Mouse (Mus musculus): ENCODE measurements at regions not wholly inside any gene's neighbourhood (a gene's known extent, or its start where the extent isn't known, plus 50 kb on each side); places are given as distances from the start of the nearest gene placed in this dataset.
"Not testable (repeated sequence)": the region's sequence is repeated elsewhere in the genome, so short reads cannot be mapped to it uniquely, and the experiment has no call there.

DNA sequence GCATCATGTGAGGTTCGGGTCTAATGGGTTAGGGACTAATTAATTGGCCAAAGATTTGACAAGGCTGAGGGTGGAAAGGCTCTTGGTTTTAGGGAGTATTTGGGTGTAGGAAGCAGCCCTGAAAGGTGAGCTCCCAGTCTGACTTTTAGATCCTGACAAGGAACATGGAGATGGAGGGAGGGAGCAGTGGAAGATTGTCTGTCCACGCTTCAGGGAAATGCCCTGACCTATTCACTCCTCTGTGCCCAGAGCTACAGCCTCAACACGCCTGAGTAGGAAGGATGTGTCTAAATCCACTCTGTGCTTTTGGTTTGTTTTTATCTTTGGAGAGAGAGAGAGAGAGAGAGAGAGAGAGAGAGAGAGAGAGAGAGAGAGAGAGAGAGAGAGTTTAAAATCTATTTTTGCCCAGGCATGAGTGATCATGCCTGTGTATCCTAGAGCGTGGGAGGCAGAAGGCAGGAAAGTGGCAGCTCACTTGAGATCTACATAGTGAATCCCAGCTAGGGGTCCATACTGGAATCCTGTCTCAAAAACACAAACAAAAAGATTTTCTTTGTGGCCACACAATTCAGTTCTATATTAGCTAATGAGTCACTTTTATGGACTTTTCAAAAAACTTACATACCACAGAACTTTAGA is 511.5 kb upstream of the Tbl1xr1 start:
- Histone ChIP-seq H3K36me3 (no peaks in the 10 kb centered on the region), H3K4me2 (no peak overlapping the region), H3K4me3 (replicated peaks) (no peak overlapping the region), H3K9ac (replicated peaks) (no peak overlapping the region), H3K9me3 (replicated peaks) (no peaks in the 10 kb centered on the region), H3K4me1 (peaks cover 13% of the 10 kb centered on the region), H3K27ac (replicated peaks) (peak overlapping the region; percentile 67), H3K27me3 (replicated peaks) (no peaks in the 10 kb centered on the region)
- ATAC-seq (ENCODE audit: low FRiP score), result 0 out of 2 replicates have a peak, but pooled peaks have one; percentile 23
- 64% methylated on average over 4 of the region's 4 CpGs for WGBS

DNA sequence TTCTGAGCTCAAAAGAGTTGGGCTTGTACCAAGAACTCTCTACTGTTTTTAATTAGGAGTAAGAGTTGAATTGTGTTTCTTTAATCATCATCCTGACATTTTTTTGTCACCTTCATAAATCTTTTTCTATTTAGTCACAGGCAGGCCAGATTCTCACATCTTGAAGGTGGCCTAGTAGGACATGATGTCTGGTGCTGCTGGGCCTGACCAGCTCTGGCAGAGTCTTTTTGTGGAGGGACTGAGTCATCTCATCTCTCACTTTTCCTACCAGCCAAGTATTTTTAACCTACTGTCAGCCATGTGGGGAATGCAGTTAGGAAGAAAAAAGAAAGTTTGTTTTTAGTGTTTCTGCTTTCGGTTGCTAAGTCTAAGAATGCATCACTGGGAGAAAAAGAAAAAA is 506.7 kb upstream of the Tbl1xr1 start:
- Histone ChIP-seq H3K4me2 (no peak overlapping the region), H3K4me1 (peaks cover 2% of the 10 kb centered on the region), H3K9ac (replicated peaks) (no peak overlapping the region), H3K36me3 (no peaks in the 10 kb centered on the region), H3K4me3 (replicated peaks) (no peak overlapping the region), H3K9me3 (replicated peaks) (no peaks in the 10 kb centered on the region), H3K27me3 (replicated peaks) (no peaks in the 10 kb centered on the region), H3K27ac (replicated peaks) (no peak overlapping the region)
- WGBS, result 88% methylated on average over 1 of the region's 1 CpGs
- no peak for ATAC-seq (ENCODE audit: low FRiP score)

- no peaks in the 10 kb centered on the region for H3K27me3 ChIP-seq (replicated peaks)
- no peak for ATAC-seq (ENCODE audit: low FRiP score)
- no peak overlapping the region for H3K27ac ChIP-seq (replicated peaks)
- H3K4me2 ChIP-seq, result no peak overlapping the region
- H3K36me3 ChIP-seq, result no peaks in the 10 kb centered on the region
- H3K9me3 ChIP-seq (replicated peaks), result no peaks in the 10 kb centered on the region
- H3K4me3 ChIP-seq (replicated peaks), result no peak overlapping the region
- H3K9ac ChIP-seq (replicated peaks), result no peak overlapping the region
- H3K4me1 ChIP-seq, result no peaks in the 10 kb centered on the region
- 48% methylated on average over 3 of the region's 3 CpGs for WGBS
These were observed 497.8 kb upstream of the Tbl1xr1 start for GRCm38 (mm10) chr3:21578635-21579034.

GRCm38 (mm10) chr3:21582122-21582521 is 494.3 kb upstream of the Tbl1xr1 start:
- ATAC-seq (ENCODE audit: low FRiP score), result no peak
- 87% methylated on average over 1 of the region's 1 CpGs for WGBS
- no peaks in the 10 kb centered on the region for H3K27me3 ChIP-seq (replicated peaks)
- no peak overlapping the region for H3K4me2 ChIP-seq
- H3K4me1 ChIP-seq, result no peaks in the 10 kb centered on the region
- H3K36me3 ChIP-seq, result no peaks in the 10 kb centered on the region
- no peaks in the 10 kb centered on the region for H3K9me3 ChIP-seq (replicated peaks)
- H3K9ac ChIP-seq (replicated peaks), result no peak overlapping the region
- H3K27ac ChIP-seq (replicated peaks), result no peak overlapping the region
- no peak overlapping the region for H3K4me3 ChIP-seq (replicated peaks)

- no peak for ATAC-seq (ENCODE audit: low FRiP score)
- H3K9ac ChIP-seq (replicated peaks), result no peak overlapping the region
- WGBS, result 87% methylated on average over 3 of the region's 3 CpGs
These were observed 490.7 kb upstream of the Tbl1xr1 start for GRCm38 (mm10) chr3:21585767-21586166.

DNA sequence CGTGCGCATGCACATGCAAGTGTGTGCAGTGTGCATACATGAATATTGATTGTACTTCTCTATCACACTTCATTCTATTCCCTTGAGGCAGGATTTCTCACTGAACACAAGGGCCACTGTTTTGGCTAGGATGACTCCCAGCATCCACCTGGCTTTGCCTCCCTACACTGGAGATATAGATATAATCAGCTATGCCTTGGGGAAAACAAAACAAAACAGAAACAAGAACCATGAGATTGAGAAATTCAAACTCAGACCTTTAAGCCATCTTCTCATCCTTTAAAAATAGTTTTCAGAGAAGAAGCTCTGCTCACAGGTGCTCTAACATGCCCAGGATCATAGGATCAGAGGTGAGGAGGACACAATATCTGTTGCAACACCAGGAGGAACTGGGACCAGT is 469.6 kb upstream of the Tbl1xr1 start:
- WGBS, result 89% methylated on average over 2 of the region's 2 CpGs
- Histone ChIP-seq H3K36me3 (no peaks in the 10 kb centered on the region), H3K4me3 (replicated peaks) (no peak overlapping the region), H3K4me2 (no peak overlapping the region), H3K27ac (replicated peaks) (no peak overlapping the region), H3K9me3 (replicated peaks) (no peaks in the 10 kb centered on the region), H3K27me3 (replicated peaks) (no peaks in the 10 kb centered on the region), H3K9ac (replicated peaks) (no peak overlapping the region), H3K4me1 (no peaks in the 10 kb centered on the region)
- ATAC-seq (ENCODE audit: low FRiP score), result no peak

More at GRCm38 (mm10) chr3:21585767-21586166, 490.7 kb upstream of the Tbl1xr1 start:
- no peaks in the 10 kb centered on the region for H3K36me3 ChIP-seq
- no peak overlapping the region for H3K27ac ChIP-seq (replicated peaks)
- H3K27me3 ChIP-seq (replicated peaks), result no peaks in the 10 kb centered on the region
- H3K4me1 ChIP-seq, result no peaks in the 10 kb centered on the region
- H3K9me3 ChIP-seq (replicated peaks), result no peaks in the 10 kb centered on the region
- H3K4me2 ChIP-seq, result no peak overlapping the region
- no peak overlapping the region for H3K4me3 ChIP-seq (replicated peaks)

- no peaks in the 10 kb centered on the region for H3K4me1 ChIP-seq
- no peaks in the 10 kb centered on the region for H3K36me3 ChIP-seq
- no peak overlapping the region for H3K27ac ChIP-seq (replicated peaks)
- no peak overlapping the region for H3K4me2 ChIP-seq
- no peaks in the 10 kb centered on the region for H3K9me3 ChIP-seq (replicated peaks)
- ATAC-seq (ENCODE audit: low FRiP score), result no peak
- no peak overlapping the region for H3K9ac ChIP-seq (replicated peaks)
- no peak overlapping the region for H3K4me3 ChIP-seq (replicated peaks)
- no peaks in the 10 kb centered on the region for H3K27me3 ChIP-seq (replicated peaks)
- 92% methylated on average over 2 of the region's 2 CpGs for WGBS
These were observed 466.2 kb upstream of the Tbl1xr1 start for GRCm38 (mm10) chr3:21610231-21610630.

DNA sequence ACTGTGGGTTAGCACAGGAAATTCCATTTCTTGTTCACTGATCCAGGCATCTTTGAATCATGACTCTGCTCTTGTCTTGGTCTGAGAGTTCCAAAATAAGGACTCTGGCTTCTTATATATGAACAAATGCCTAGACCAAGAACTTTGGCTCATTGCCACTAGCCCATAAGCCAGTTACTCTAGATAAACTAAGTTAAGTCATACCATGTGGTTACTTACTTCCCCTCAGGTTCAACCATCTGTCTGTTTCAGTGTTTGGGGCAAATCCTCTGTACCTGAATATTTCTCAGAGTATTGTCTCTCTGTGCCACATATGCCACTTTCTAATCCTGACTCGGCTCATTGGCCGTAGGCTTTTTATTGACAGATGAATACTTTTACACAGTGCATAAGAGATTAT is 454.7 kb upstream of the Tbl1xr1 start:
- no peaks in the 10 kb centered on the region for H3K9me3 ChIP-seq (replicated peaks)
- H3K4me1 ChIP-seq, result no peaks in the 10 kb centered on the region
- H3K36me3 ChIP-seq, result no peaks in the 10 kb centered on the region
- no peak overlapping the region for H3K9ac ChIP-seq (replicated peaks)
- WGBS, result 93% methylated on average over 2 of the region's 2 CpGs
- no peak overlapping the region for H3K4me2 ChIP-seq
- ATAC-seq (ENCODE audit: low FRiP score), result no peak
- H3K27ac ChIP-seq (replicated peaks), result no peak overlapping the region
- no peak overlapping the region for H3K4me3 ChIP-seq (replicated peaks)
- no peaks in the 10 kb centered on the region for H3K27me3 ChIP-seq (replicated peaks)

DNA sequence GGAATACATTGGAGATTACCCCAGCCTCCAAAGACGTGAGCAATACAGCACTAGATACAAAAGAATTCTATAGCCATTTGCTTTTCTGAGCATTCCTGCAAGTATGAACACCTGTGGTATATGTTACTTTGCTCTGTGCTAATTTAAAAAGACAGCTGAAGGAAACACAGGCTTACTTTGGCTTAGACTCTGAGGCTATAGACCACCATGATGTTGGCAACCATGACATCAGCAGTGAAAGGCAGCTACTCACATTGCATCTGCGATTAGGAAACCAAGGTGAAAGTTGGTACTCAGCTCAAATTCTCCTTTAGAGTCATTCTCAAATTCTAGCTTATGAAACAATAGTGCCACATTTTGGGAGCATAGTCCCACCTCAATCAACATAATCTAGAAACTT is 451.4 kb upstream of the Tbl1xr1 start:
- Histone ChIP-seq H3K4me3 (replicated peaks) (no peak overlapping the region), H3K9me3 (replicated peaks) (no peaks in the 10 kb centered on the region), H3K9ac (replicated peaks) (no peak overlapping the region), H3K27ac (replicated peaks) (no peak overlapping the region), H3K4me1 (no peaks in the 10 kb centered on the region), H3K4me2 (no peak overlapping the region), H3K36me3 (no peaks in the 10 kb centered on the region), H3K27me3 (replicated peaks) (no peaks in the 10 kb centered on the region)
- 93% methylated on average over 2 of the region's 2 CpGs for WGBS
- ATAC-seq (ENCODE audit: low FRiP score), result no peak

GRCm38 (mm10) chr3:21626029-21626428 is 450.4 kb upstream of the Tbl1xr1 start:
- Histone ChIP-seq H3K36me3 (no peaks in the 10 kb centered on the region), H3K9ac (replicated peaks) (no peak overlapping the region), H3K4me3 (replicated peaks) (no peak overlapping the region), H3K27ac (replicated peaks) (no peak overlapping the region; the same call in 1 of the 2 replicates), H3K27me3 (replicated peaks) (no peaks in the 10 kb centered on the region), H3K4me1 (no peaks in the 10 kb centered on the region), H3K4me2 (no peak overlapping the region), H3K9me3 (replicated peaks) (no peaks in the 10 kb centered on the region)
- WGBS, result 43% methylated on average over 3 of the region's 3 CpGs
- no peak for ATAC-seq (ENCODE audit: low FRiP score)

- H3K4me3 ChIP-seq (replicated peaks); ATAC-seq (ENCODE audit: low FRiP score); H3K27ac ChIP-seq (replicated peaks); H3K36me3 ChIP-seq; H3K4me2 ChIP-seq; H3K27me3 ChIP-seq (replicated peaks); H3K4me1 ChIP-seq; H3K9ac ChIP-seq (replicated peaks); H3K9me3 ChIP-seq (replicated peaks): not testable (repeated sequence)
- 94% methylated on average over 2 of the region's 2 CpGs for WGBS
These were observed 449.4 kb upstream of the Tbl1xr1 start for GRCm38 (mm10) chr3:21627048-21627447.

DNA sequence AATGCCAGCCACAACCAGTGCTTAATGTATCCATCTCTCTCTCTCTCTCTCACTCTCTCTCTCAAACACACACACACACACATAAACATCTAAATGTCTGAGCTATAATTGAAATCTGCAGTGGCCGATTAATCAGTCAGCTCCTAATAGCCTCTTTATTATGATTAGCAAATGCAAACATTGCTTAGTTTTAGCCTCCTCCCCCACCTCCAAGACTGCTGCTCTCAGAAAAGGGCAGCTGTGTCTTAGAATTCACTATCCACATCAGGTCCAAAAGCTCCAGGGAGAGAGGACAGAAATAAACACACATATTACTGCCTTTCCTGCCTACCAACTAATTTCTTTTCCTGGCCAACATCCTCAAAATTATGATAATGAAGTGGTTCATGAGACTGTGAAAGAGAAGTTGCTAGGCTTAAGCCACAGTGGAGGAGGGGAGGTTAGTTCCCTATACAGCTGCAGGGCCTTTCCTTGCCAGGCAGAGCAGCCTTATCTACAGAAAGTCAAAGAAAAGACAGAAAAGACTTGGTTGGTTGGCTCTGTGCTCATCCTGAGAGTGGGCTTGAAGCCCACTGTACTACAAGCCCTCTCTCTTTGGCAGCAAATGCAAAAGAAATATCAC is 442.7 kb upstream of the Tbl1xr1 start:
- Histone ChIP-seq H3K27me3 (replicated peaks) (no peaks in the 10 kb centered on the region), H3K36me3 (no peaks in the 10 kb centered on the region), H3K4me2 (no peak overlapping the region), H3K27ac (replicated peaks) (no peak overlapping the region), H3K9ac (replicated peaks) (no peak overlapping the region), H3K4me1 (peaks cover 6% of the 10 kb centered on the region; the same call in 1 of the 2 replicates), H3K9me3 (replicated peaks) (no peaks in the 10 kb centered on the region), H3K4me3 (replicated peaks) (no peak overlapping the region)
- 23% methylated on average over 1 of the region's 1 CpGs for WGBS
- ATAC-seq (ENCODE audit: low FRiP score), result peak; percentile 77
